Mouse (Mus musculus): ENCODE results near the gene Nxpe4. TPM values are rescaled to one million over a fixed set of nuclear protein-coding genes. Genes with fewer than 3 reads are reported as not detected.
"Not testable (repeated sequence)": the region's sequence is repeated elsewhere in the genome, so short reads cannot be mapped to it uniquely, and the experiment has no call there.

Gene Nxpe4
- polyA plus RNA-seq, 1 experiment = 9.9 TPM

DNA sequence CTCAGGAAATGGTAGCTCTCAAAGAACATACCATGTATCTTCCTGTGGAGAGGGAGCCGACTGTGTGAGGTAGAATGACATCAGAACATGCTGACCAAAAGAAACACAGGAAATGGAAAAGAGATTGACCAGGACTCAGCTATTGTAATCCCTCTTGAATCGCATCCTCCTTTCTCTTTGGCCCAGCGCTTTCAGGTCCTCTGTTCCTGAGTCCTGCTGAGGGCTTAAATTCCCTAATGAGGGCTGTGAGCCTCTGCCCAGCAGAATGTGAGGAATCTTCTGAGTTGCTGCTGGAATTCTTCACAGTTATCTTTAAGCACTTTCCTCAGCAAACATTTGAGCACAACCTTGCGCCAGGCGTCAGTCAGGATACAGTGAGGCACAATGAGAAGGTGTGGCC lies 78.6 kb downstream of the Nxpe4 start:
- no peak for DNase-seq (ENCODE audit: low read depth)

- DNase-seq (ENCODE audit: low read depth) = no peak
These were observed 80.0 kb downstream of the Nxpe4 start for GRCm38 (mm10) chr9:48241791-48242190.

- DNase-seq (ENCODE audit: low read depth) = no peak
These were observed 80.9 kb downstream of the Nxpe4 start for GRCm38 (mm10) chr9:48242756-48243155.

DNA sequence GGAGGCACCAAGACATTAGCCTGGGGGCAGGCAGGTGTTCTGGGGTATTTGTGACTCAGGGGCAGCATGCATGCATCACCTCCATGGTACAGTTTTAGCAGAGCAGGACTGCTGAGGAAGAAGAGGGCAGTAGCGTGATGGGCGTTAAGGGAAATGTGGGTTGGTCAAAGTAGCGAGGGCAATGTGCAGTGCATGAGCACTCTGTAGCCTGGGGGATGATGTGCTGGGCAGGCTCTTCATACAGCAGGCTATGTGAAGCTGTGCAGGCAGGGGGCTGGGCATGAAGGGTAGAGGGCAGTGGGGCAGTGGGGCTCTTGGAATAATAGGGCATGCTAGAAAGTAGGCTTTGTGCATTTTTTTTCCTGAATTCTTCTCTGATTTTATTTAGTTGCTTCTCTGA lies 82.4 kb downstream of the Nxpe4 start:
- no peak for DNase-seq (ENCODE audit: low read depth)

DNA sequence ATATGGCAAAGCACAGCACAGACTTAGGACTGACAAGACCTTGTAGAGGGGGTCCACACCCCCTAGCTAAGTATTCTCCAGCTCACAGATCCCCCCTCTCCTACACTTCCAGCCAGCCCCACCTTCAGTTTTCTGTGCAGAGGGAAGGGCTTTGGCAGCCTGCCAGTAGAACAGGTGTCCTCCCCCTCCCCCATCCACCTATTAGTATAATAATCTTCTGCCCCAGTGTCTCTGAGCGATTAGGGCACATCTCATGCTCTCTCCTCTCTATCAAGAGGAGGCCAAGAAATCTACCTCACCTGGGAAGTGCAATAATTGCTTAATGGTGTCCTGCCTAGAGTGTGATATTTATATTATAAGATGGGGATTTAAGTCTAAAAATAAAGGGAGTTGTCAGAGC lies 83.7 kb downstream of the Nxpe4 start:
- no peak for DNase-seq (ENCODE audit: low read depth)

- no peak for DNase-seq (ENCODE audit: low read depth)
These were observed 85.5 kb downstream of the Nxpe4 start for GRCm38 (mm10) chr9:48247276-48247675.

DNA sequence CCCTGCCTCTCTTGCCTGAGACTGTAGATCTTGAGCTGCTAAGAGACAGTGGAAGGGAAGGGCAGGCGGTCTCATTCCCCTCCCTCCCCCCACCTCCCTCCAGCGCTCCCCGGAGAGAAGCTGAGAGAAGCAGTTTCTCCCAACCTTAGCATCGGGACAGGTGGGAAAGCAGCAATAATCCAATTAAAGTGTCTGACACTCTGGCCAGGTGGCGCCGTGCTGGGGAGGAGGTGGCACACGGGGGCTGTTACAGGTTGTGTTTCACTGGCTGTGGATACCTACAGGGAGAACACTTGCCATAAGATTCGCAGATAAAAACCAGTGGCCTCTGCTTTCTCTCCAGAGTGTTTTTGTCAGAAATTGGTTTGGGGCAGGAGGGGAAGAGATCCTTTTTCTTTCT lies 90.4 kb downstream of the Nxpe4 start:
- DNase-seq (ENCODE audit: low read depth) = no peak

DNA sequence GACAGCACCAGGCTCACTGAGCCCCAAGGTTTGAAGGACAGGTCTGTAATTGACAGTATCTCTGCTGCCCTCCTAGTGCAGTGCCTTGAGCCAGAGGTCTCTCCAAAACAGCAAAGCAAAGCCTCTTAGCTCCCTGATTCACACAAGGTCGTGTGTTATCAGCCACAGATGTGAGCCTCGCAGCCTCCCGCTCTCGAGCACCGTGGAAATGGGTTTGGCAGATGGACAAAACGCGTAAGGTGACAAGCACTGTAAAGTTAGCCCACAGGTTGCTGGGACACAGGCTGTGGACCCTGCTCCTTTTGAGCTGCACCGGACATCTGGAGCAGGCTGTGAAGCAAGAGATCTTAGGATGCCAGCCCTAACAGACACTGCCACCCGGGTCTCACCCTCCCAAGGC lies 95.2 kb downstream of the Nxpe4 start:
- DNase-seq (ENCODE audit: low read depth) = no peak

- DNase-seq (ENCODE audit: low read depth) = no peak
These were observed 96.1 kb downstream of the Nxpe4 start for GRCm38 (mm10) chr9:48257741-48258423.

DNA sequence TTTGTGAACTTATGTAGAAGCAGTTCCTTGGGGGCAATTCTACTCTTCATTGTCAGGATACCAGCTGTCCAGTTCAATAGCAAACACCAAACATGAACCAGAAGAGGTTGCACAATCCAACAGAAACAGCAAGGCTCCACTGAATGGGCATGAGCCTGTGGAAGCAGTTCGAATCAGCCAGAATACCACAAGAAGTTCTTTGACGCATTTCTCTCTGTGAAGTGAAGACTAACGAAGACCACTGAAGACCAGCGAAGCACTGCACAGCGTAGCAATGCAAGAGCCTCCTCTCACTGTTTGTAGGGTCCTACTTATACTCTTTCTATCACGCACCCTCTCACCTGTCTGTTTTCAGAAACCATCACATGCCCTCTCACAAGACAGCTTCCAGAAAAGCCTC lies 102.8 kb downstream of the Nxpe4 start:
- no peak for DNase-seq (ENCODE audit: low read depth)

DNA sequence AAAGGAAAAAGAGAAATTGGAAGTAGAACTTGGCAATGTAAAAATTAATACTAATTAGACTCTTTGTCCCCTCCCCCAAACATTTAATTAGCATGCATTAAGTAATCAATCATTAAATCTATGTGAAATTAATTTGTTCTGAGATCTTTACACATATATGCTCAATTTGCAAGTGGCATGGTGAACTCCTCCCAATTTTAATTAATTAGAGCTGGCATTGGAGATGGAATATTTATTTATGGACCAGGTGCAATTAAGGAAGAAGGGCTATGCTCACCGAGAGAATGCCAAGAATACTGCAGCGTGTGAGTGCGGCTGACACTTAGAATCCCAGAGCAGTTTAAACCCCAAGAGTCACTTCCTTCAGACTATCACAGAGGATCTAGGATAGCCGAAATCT lies 103.7 kb downstream of the Nxpe4 start:
- no peak for DNase-seq (ENCODE audit: low read depth)

GRCm38 (mm10) chr9:48266286-48267027 lies 104.6 kb downstream of the Nxpe4 start:
- no peak for DNase-seq (ENCODE audit: low read depth)

DNA sequence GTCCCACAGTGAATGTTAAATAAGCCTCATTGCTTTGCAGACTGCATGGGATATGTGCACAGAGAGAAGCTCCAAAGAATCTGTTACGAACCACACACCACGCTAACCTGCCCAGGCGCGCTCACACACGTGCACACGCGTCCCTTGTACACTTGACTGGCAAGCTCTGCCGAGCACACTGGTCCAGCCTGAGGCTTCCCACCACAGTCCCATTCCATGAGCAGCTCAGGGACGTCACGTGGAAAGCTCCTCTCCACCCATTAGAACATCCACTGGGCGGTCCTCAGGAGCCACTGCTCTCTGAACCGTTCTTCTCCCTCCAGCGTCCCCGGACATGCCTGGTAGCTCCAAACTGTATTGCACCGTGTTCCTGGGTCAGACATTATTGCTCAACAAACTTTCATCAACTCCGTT lies 105.2 kb downstream of the Nxpe4 start:
- DNase-seq (ENCODE audit: low read depth) = no peak

DNA sequence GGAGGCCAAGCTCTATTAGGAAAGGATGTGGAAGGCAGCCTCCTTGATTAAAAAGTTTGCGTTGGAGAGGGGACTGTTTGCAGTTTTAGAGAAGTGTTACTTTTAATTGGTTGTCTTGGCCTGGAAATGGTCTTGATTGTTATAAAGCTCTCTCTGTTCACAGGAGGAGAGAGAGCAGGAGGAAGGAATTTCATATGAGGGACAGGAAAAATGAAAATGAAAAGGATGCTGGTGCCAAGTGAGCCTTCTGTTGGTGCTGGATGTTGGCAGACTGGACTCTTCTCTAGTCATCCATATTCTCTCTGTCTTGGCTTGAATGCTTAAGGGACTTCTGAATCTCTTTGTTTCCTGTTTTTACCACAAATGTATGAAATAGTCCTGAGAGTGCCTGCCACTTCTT lies 106.1 kb downstream of the Nxpe4 start:
- no peak for DNase-seq (ENCODE audit: low read depth)

GRCm38 (mm10) chr9:48276831-48277230 lies 115.0 kb downstream of the Nxpe4 start:
- DNase-seq (ENCODE audit: low read depth) = no peak

- DNase-seq (ENCODE audit: low read depth) = no peak
These were observed 122.4 kb downstream of the Nxpe4 start for GRCm38 (mm10) chr9:48284221-48284620.

DNA sequence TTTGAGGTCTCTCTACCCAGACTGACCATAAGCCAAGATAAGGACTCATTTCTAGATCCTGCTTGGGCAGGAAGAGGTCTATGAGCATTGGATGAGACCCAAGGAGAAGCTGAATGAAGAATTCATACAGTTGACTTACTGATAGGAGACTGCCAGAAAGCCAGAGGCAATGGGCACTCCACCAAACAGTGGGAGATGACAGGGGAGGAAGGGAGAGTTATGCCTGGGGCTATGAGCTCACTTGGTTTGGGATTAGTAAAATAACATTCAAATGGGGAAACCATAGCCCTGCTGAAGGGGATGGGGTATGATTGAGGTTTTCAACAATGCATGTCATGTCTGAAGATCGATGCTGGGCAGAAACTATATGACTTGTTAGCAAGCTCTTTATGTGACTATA lies 128.5 kb downstream of the Nxpe4 start:
- DNase-seq (ENCODE audit: low read depth) = no peak

DNA sequence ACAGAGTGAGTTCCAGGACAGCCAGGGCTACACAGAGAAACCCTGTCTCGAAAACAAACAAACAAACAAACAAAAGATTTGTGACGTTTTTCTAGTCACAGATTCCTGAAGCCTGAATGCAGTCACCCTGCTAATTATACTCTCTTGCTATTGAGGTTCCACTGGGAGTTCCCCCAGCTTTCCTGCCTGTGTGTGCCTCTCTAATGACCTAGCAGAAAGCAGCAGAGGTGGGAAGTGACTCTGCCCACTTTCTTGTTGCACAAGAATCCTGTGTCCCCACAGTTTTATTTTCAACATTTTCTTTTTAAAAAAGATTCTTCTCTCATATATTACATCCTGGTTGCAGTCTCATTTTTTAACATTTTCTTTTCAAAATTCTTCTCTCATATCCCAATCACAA lies 132.9 kb downstream of the Nxpe4 start:
- DNase-seq (ENCODE audit: low read depth) = no peak

DNA sequence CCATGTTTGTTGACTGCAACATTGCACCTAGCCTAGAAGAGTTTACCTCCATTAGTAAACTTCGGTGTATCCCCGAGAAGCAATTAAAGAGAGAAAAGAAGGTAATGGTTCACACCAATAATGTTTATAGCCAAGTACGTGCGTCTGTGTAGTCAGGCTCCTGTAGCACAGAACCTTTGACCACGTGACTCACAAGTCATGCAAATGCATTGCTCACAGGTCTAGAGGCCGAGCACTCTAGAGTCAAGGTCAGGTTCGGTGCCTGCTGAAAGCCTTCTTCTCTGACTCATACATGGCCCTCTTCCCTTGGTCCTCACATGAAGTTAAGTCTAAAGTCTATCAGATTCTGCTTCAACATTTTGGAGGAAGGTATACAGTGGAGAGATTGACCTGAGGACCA lies 137.2 kb downstream of the Nxpe4 start:
- DNase-seq (ENCODE audit: low read depth) = no peak

GRCm38 (mm10) chr9:48303564-48303963 lies 141.7 kb downstream of the Nxpe4 start:
- DNase-seq (ENCODE audit: low read depth) = not testable (repeated sequence)

DNA sequence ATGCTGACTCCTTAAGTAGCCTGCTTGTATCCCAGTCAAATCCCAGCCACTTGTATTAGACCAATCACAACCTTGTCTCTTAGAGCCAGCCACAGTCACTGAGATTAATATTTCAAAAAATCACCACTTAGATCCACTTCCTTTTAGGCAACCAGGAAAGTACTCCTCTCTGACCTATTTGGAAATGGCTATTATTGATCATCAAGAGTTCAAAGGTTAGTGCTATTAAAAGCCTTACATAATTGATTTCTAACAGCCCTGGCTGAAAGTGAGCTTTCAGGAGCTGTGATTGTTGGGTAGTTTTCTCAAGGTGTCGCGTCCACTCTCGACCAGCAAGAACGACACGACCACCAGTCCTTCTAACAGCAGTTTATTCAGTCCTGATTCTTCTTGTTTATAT lies 149.4 kb downstream of the Nxpe4 start:
- DNase-seq (ENCODE audit: low read depth) = no peak

DNA sequence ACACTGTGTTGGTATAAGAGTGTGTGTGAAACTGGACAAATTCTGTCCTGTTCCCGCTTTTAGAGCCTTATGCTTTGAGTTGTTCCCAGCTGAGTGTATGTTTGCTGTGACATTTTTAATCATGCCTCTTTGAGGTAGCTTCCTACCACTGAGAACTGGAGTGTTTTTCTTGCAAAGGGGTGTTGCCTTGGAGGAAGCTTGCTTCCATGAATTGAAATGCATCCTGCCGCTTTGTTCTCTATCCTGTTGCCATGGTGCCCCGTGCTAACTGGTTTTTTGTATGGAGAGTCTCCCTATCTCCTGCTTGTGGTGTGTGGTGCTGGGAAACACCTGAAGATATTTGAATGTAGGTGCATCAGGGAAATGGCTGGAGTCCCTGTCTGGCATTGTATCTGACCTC lies 152.4 kb downstream of the Nxpe4 start:
- DNase-seq (ENCODE audit: low read depth) = no peak

DNA sequence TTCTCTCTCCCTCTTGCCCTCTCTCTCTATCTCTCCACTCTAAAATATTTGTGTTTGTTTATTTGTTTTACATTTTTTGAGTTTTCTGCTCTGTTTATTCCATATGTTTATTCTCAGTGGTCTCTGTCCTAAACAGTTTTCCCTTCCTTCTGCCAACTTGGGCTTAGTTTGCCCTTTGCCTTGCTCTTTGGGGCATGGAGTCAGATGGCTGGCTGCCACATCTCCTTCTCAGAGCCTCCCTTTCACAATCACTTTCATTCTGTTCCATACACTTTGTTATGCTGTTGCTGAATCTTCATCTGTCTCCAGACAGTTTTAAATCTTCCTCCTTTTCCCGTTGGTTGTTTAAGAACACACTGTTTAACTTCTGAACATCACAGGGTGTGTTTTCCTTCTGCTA lies 154.0 kb downstream of the Nxpe4 start:
- DNase-seq (ENCODE audit: low read depth) = no peak

- DNase-seq (ENCODE audit: low read depth) = no peak
These were observed 164.5 kb downstream of the Nxpe4 start for GRCm38 (mm10) chr9:48326338-48326737.
